Mouse (Mus musculus) macrophage (primary cell): ENCODE results near the gene Nars2. TPM values are rescaled to one million over a fixed set of nuclear protein-coding genes. Genes with fewer than 3 reads are reported as not detected.
"Not testable (repeated sequence)": the region's sequence is repeated elsewhere in the genome, so short reads cannot be mapped to it uniquely, and the experiment has no call there.

Source experiments
- H3K27ac ChIP-seq: fragments of 350-480 bp; formaldehyde crosslinking; 2 replicates; pipeline ENCODE4 v1.9.0; 2021
- H3K36me3 ChIP-seq: fragments of 350-480 bp; formaldehyde crosslinking; 2 replicates; pipeline ENCODE4 v1.9.0; 2021; ENCODE audit errors: inconsistent target
- H3K4me3 ChIP-seq: fragments of 350-480 bp; formaldehyde crosslinking; 2 replicates; pipeline ENCODE4 v1.9.0; 2021; ENCODE audit errors: inconsistent target
- H3K79me2 ChIP-seq: fragments of 350-480 bp; formaldehyde crosslinking; 2 replicates; pipeline ENCODE4 v1.9.0; 2021; ENCODE audit errors: inconsistent target
- WGBS: methylation state at CpG from one replicate; pipeline ENCODE4 v1.1.7; 2026; ENCODE audit warnings: inconsistent platforms; ENCODE audit not compliant: missing documents; 5-methylcytosine and 5-hydroxymethylcytosine counted together
- polyA plus RNA-seq: library from polyadenylated mRNA; stranded (reverse); fragments of 250-400 nt; gene quantifications from 3 replicates; pipeline ENCODE4 v1.2.4, GENCODE M21; 2018; ENCODE audit warnings: inconsistent platforms

The Nars2 gene
- polyA plus RNA-seq, 1 experiment from 2014 or later: 3.4 TPM

DNA sequence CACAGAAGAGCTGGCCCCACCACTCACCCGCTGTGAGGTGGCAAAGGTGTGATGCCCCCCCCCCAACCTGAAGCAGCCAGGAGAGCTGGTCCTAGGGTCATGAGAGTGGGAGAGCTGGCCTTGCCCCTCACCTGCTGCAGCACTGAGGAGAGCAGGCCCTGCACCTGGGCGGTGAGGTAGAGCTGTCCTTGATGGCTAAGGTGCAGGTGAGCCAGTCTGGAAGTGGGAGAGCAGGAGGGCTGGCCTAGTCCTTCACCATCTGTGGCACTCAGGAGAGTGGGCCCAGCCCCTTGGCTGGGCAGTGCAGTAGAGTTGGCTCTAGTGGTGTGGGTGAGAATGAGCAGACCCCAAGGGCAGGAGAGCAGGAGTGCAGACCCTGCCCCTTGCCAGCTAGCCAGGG is 28.4 kb upstream of the Nars2 start:
- H3K27ac ChIP-seq: no peak overlapping the region
- no peak overlapping the region for H3K4me3 ChIP-seq
- H3K36me3 ChIP-seq: no peaks in the 10 kb centered on the region
- H3K79me2 ChIP-seq: no peaks in the 10 kb centered on the region
- 92% methylated on average over 2 of the region's 2 CpGs for WGBS

DNA sequence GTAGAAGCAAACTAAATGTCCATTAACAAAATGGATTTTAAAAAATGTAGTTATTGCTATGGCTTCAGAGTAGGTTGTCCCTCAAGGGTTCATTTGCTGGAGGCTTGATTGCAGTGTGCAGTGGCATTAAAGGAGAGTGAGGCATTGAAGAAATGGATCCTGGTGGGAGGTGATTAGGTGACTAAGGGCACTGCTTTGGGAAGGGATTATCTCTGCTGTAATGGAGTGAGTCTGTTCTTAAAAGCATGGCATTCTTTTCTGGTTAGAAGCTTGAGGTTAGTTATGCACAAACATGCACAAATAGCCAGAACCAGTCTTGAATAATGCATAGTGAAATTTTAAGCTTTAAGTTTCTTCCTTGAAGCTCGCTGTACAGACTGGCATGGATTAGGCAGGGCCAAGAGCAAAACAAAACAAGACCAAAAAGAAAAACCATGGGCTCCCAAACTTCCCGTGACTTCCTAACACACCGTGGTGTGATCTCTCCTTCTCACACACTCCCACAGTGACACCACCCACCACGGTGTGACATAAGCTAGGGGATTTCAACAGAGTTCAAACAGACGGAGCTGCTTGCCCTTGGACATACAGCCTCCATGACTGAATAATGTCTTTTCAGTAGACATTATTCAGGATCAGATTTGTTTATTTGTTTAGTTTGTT is 7.5 kb upstream of the Nars2 start:
- H3K36me3 ChIP-seq: no peaks in the 10 kb centered on the region
- H3K79me2 ChIP-seq: no peaks in the 10 kb centered on the region
- no peak overlapping the region for H3K4me3 ChIP-seq
- H3K27ac ChIP-seq: no peak overlapping the region
- 88% methylated on average over 5 of the region's 5 CpGs for WGBS

DNA sequence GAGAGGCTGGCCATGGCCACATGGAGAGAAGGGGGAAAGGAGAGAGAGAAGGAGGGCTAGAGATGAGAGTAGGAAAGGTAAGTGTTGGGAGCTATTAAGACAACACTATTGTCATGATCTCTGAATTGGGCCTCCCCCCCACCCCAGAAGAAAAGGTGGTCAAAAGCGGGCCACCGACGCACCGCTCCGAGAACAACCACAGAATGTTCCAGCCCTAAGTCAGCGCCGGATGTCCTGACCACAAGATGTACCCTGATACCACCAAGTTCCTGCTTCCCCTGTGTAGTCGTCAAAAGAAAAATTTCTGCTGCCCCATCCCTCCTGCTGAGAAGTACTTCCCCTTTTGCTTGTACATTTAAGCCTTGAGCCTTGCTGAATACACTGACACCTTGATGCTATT is 4.8 kb upstream of the Nars2 start:
- 65% methylated on average over 8 of the region's 8 CpGs for WGBS
- not testable (repeated sequence) for H3K27ac ChIP-seq, H3K36me3 ChIP-seq, H3K79me2 ChIP-seq, H3K4me3 ChIP-seq

DNA sequence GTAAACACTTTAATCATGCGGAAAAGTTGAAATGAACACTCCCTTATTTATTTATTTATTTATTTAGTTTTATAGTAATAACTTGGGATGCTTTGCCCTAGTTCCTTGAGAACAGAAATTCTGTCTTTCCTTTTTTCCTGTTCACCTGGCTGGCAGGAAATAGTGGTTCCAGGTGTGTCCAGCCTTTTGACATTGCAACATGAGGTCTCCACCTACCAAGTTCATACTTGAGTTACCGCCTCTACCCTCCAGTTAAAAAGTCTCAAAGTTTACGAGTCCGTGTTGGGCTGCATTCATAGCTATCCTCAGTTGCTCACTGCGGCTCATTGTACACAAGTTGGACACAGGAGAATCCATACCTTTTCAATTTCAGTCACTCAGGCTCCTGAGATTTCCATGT is 789 bp downstream of the Nars2 start:
- 26% methylated on average over 5 of the region's 5 CpGs for WGBS
- peak overlapping the region; percentile 54 for H3K4me3 ChIP-seq
- no peaks in the 10 kb centered on the region for H3K79me2 ChIP-seq
- H3K36me3 ChIP-seq: no peaks in the 10 kb centered on the region
- H3K27ac ChIP-seq: no peak overlapping the region

DNA sequence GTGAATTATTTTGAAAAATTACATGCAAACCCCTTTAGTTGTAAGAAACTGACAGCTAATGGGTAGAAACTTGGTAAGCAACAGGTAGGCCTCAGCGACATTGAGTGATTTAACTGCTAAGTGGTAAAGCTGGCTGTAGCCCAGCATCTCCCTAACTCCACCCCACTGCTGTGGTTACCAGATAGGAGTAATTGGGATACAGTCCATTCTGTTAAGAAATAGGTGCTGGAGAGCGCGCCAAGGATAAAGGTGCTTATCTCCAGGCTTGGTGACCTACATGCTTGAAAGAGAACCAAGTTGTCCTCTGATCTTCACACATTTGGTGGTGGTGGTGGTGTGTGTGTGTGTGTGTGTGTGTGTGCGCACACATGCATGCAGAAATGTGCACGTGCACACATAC is 7.9 kb downstream of the Nars2 start:
- WGBS: 97% methylated on average over 5 of the region's 5 CpGs
- Histone ChIP-seq H3K4me3 (no peak overlapping the region), H3K36me3 (no peaks in the 10 kb centered on the region), H3K27ac (no peak overlapping the region), H3K79me2 (no peaks in the 10 kb centered on the region)

DNA sequence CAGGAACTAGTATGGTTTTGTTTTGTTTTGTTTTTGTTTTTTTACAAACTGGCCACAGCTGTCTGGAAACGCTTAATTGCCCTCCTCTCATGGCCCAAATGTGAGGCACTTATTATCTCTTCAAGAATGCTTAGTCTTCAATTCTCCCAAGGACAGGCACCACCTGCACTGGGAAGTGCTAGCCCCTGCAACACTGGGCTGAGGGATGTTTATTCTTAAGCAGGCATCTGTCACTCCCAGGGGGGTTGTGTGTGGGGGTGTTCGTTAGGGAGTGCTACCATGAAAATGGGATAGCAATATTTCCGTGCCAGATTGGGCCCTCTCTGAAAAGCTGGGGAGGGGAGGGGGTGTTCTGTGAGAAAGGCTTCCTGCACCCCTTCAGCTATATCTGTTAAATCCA is 15.9 kb downstream of the Nars2 start:
- no peak overlapping the region for H3K4me3 ChIP-seq
- no peaks in the 10 kb centered on the region for H3K79me2 ChIP-seq
- H3K36me3 ChIP-seq: no peaks in the 10 kb centered on the region
- H3K27ac ChIP-seq: no peak overlapping the region
- WGBS: 96% methylated on average over 3 of the region's 3 CpGs

DNA sequence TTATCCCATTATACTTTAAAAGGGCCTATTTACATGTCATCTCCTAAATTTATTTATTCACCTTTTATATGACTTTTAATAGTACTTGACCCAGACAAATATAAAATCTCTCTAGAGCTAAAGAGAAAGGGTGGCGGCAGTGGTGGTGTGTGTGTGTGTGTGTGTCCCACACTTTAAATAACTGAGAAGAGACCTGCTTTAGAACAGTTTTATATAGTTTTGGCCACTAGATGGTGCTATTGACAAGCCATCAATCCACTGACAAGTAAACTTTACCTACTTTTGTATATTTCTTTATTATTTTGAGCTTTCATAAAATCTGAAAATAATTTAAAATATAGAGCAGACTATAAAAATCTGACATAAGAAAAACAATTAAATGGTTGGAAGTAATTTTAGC is 19.1 kb downstream of the Nars2 start:
- Histone ChIP-seq H3K36me3 (no peaks in the 10 kb centered on the region), H3K27ac (no peak overlapping the region), H3K4me3 (no peak overlapping the region), H3K79me2 (no peaks in the 10 kb centered on the region)
- WGBS: 6% methylated on average over 1 of the region's 1 CpGs

DNA sequence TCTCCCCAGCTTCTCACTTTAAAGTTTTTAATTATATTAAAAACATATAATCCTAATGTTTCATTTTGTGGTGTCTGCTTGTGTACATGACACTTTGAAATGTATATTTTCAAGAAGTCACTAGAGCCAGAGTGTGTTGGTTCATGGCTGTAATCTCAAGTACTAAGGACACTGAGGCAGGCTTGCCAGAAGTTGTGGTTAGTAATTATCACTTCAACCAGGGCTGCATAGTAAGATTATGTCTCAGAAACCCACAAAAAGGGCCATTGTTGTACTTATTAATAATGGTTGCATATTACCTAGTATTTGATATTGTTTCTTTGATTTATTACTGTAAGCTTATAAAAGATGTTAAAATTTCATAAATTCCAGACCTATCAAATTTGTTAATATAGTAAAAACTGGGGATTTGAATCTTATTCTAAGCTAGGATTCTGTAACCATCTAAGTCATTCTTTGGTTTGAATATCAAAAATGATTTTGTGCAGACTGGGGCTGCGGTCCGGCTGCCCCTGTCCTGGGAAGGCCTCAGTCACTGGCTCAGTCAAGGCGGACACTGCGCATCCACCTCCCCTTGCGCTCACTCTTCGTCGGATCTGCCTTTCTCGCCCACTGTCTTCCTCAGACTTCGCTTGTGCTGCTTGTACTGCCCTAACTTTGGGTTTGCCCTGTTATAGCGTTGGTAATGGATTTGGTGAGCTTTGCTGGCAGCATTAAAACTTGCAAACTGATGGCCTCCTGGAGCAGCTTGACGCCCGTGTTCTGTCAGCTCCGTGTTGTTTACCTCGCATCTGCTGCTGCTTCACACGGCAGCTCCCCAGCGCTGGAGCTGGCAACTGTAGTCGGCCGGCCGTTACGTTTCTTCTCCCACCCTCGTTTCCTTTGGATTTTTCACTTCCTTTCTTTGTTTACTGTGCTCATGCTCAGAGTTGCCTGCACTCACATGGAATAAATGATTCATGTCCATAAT is 20.0 kb downstream of the Nars2 start:
- H3K36me3 ChIP-seq: no peaks in the 10 kb centered on the region
- no peak overlapping the region for H3K4me3 ChIP-seq
- H3K27ac ChIP-seq: peak overlapping the region; percentile 46
- WGBS: 19% methylated on average over 18 of the region's 21 CpGs
- no peaks in the 10 kb centered on the region for H3K79me2 ChIP-seq

DNA sequence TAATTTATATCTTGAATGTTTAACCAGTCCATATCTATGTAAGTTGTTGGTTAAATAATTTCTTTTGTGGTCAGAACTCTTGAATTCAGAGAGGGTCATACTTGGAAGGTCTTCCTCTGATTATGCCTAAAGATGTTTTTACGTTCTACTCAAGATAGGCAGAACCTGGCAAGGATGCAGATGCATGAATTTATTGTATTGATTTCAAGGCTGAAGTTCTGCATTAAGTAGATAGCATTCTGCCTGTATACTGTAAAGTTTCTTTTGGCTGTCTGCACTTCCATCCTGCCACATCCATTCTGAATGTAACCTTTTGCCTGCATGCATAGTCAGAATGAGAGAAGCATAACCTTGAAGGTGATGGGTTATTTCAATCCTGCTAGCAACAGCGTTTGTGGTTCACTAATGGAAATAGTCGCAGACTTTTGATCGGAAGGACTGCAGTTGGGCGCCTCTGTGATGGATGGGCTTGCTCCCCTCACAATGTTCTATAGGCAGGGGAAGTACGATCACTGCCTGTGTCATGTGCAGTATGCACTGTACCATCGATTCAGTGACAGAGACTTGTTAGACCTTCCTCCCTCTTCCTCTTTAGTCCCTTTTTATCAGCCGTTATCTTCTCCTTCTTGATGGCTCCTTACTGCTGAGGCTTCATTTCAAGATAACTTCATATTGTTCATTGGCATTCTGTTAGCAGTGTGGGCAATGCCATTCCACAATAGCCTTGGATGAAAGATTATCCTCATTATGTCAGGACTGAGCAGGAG is 21.0 kb downstream of the Nars2 start:
- no peak overlapping the region for H3K4me3 ChIP-seq
- H3K36me3 ChIP-seq: no peaks in the 10 kb centered on the region
- 61% methylated on average over 8 of the region's 8 CpGs for WGBS

DNA sequence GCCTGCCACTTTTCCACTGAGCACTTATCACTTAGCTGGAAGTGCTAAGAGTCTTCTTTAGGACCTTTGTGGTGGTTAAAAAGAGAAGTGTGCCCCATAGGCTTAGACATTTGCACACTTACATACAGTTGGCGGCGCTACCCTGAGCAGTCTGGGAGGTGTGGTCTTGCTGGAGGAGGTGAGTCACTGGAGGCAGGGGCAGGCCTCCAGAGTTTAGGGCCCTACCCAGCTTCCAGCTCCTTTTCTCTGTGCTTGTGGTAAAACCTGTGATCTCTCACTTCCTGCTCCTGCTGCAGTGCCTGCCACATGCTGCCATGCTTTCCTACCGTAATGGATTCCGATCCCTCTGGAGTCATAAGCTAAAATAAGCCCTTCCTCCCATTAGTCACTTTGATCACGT is 24.6 kb downstream of the Nars2 start:
- 78% methylated on average over 5 of the region's 5 CpGs for WGBS
- no peaks in the 10 kb centered on the region for H3K79me2 ChIP-seq
- no peaks in the 10 kb centered on the region for H3K36me3 ChIP-seq
- H3K4me3 ChIP-seq: no peak overlapping the region
- peak overlapping the region; percentile 89 for H3K27ac ChIP-seq

More for the DNA sequence above, 21.0 kb downstream of the Nars2 start:
- H3K27ac ChIP-seq: peak overlapping the region; percentile 46; the same call in 1 of the 2 replicates
- H3K79me2 ChIP-seq: no peaks in the 10 kb centered on the region

DNA sequence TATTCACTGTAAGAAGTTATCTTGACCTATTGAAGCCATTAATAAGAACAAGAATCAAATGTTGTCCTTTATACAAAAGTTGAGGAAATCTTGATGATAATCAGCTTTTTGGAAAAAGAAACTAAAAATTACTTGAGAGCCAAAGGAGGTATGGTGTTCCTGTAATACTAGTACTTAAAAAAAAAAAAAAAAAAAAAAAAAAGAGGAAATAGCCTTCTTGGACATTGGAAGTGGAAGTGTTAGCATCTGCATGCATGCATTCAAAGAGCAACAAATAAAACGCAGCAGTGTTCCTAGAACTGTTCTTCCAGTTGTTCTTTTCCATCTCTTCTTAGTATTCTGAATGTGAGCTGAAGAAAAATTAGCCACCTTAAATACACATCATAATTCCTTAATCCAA is 25.9 kb downstream of the Nars2 start:
- 33% methylated on average over 1 of the region's 1 CpGs for WGBS
- no peaks in the 10 kb centered on the region for H3K79me2 ChIP-seq
- H3K36me3 ChIP-seq: no peaks in the 10 kb centered on the region
- no peak overlapping the region for H3K4me3 ChIP-seq
- peak overlapping the region; percentile 89 for H3K27ac ChIP-seq

DNA sequence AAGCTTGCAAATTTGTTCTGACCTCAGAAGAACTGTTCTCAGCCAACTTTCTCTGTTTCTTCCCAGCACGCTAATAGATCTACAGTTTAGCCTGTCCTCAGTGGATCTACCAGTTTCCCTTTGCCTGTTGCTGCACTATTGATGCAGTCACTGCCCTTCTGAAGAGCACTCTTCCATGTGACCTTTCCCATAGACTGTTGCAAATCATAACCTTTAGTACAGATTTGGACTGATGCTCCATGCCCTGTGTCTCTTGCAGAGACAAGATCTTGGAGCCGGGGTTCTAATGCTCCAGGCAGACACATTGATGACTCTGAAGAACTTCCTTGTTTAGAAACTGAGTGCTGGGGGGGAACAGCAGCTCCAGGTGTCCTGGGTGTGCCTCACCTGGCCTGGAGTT is 30.1 kb downstream of the Nars2 start:
- Histone ChIP-seq H3K36me3 (no peaks in the 10 kb centered on the region), H3K4me3 (no peak overlapping the region), H3K27ac (no peak overlapping the region), H3K79me2 (no peaks in the 10 kb centered on the region)
- 94% methylated on average over 2 of the region's 2 CpGs for WGBS

DNA sequence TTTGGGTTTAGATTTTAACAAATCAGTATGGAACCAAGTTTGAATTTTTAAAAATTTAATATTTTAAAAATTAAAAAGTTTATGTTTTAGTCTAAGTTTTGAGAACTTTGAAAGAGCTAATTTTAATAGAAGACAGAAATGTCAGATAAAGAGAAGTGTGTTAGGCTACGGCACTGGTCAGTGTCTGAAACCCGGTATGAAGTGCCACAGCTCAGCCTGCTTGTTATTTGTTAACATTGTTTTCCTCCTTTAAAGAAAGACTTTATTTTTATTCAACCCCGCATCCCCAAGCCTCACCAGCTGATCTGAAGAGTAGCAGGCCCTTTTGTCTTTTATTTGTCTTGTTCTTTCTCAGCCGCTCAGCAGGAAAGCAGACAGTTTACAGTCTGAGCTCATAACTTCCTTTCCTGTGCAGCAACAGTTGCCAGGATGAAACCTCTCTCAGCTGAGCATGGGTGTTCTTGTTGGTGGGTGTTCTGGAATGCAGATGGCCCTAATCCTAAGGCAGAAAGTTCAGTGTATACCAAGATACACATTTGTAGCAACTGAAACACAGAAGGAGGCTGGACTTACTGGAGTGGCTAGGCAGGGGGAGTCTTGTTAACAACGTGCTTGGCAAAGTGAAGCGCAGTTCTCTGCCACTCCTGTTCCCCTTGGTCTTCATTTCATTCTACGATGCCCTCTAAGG is 32.5 kb downstream of the Nars2 start:
- Histone ChIP-seq H3K36me3 (no peaks in the 10 kb centered on the region), H3K27ac (no peak overlapping the region), H3K4me3 (no peak overlapping the region), H3K79me2 (no peaks in the 10 kb centered on the region)
- WGBS: 67% methylated on average over 7 of the region's 7 CpGs

DNA sequence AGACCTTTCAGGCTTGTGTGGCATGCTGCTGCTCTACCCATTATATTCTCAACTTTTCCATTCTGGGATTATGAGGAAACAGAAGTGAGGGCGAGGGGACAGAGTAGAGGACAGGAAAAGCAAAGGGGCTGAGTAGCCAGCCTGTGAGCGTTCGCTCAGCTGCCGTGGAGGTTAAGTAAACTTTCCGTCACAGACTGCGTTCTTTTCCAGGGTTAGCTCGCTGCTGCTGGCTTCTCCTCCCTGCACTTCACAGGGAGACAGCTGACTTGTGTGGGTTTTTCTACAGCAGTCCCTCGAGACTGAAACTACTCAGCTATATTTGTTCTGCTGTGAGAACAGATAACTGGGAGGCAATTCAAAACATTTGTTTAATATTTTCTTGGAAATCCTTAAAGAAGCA is 34.5 kb downstream of the Nars2 start:
- no peak overlapping the region for H3K27ac ChIP-seq
- WGBS: 73% methylated on average over 8 of the region's 8 CpGs
- H3K36me3 ChIP-seq: no peaks in the 10 kb centered on the region
- H3K79me2 ChIP-seq: no peaks in the 10 kb centered on the region
- no peak overlapping the region for H3K4me3 ChIP-seq
